Mouse (Mus musculus) embryo, embryonic 10.5 days (tissue): ENCODE data around the gene Cstad.

Source experiments
- DNase-seq: peaks from one replicate; pipeline ENCODE4 v3.0.0-alpha.2; 2015; ENCODE audit warnings: low spot score

Gene Cstad

DNA sequence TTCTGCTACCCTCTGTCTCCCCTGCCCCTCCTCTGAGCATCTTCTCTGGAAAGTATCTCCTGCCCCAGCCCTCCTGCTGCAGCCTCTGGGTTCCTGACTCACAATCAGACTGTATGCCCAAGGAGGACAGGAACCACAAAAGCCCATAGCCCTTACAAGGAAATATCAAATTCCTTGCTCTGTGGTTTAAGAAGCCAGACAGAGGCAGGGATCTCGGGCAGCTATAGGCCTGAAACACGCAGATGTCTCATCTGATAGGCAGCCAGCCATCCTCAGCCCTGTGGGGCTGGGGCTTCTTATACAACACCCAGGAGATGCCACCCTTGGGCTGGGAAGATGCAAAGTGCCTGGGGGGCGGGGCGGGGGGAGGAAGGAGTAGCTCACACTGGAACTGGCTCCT, 956 bp downstream of the Cstad start:
- DNase-seq = no peak

DNA sequence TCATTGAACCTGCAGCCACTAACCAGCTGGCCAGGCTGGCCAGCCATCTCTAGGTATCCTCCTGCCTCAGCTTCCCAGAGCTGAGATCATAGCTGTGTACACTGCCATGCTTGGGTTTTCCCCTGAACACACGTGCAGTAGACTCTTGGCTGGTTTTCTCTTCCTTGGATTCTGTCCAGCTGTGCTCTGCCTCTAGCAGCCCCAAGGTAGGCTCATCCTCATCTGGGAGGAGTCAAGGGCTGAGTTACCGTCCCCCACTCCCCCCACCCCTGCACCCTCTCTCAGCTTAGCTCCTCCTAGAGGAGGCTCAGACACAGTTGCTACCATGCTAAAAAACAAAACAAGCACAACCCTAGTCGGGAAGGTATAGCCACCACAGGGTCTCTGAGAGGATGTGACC, 4.8 kb downstream of the Cstad start:
- DNase-seq = no peak

- peak; percentile 48 for DNase-seq
These were observed 5.5 kb downstream of the Cstad start for GRCm38 (mm10) chr2:30600291-30600690.

- peak; percentile 53 for DNase-seq
These were observed 6.4 kb downstream of the Cstad start for GRCm38 (mm10) chr2:30600965-30601841.

DNA sequence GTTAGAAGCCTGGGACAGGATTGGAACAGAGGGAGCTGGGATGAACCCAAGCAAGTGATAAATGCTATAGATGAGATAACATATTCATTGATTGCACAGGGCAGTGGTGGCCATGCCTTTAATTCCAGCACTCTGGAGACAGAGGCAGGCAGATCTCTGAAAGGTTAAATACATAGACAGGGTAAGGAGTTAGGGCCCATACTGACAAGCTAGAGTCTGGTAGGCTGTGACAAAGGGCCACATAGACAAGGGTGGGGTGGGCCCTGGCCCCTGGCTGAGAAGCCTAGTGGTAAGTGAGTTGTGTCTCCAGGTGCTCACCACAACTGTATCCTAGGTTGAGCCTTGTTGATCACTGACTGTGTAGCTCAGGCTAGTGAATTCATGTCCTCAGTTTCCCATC, 7.6 kb downstream of the Cstad start:
- no peak for DNase-seq

DNA sequence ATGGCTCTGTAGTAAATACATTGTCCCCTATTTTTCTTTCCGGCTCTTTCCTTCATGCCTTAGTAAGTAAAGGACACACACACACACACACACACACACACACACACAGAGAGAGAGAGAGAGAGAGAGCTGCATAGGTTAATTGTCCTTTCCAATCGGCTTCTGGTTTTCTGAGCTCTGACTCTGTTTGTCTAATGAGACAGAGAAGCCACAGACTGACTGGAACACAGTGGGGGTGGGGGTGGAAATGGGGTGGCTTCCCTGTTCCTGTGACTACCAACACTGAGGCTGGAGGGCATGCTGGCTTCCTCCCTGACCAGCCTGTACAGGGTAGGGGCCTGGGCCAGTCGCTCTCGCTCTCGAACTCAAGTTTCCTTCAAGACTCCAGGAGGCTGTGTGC, 8.9 kb downstream of the Cstad start:
- no peak for DNase-seq

DNA sequence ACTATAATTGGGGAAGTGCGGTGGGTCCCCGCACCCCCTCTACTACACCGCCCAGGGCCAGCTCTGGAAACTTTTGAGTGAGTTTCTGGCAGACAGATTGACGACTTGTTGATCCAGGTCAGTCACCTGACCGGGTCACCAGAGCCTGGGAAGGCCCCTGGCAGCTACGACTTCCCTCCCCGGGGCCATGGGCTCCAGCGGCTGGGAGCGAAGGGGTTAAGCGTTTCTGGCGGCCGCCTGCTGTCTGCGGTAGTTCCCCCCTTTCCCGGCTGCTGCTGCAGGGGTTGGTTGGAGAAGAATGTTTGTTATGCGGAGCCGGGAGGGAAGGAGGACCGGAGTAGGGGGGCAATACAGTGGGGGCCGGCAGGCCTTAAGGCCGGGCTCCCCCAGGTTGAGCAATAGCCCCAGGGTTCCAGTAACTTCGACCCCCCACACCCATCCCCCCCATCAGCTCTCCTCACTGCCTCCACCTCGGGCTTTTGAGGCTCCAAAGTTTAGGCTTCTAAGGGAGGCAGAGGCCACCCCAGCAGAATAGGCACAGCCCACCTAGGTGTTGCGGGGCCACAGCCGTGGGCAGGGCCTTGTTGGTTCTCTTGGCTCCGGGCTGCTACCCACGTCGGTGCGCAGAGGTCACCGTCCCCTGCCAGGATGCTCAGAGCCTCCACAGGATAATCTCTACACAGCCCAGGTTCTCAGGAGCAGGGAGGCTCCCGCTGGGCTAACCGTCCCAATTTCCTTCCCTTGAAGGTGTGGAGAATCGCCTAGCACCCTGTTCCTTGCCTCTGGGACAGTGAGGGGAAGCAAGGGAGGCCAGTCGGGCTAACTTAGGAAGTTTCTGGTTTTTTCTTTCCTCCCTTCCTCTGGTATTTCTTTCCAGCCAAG, 10.3 kb downstream of the Cstad start:
- peak; percentile 85 for DNase-seq

DNA sequence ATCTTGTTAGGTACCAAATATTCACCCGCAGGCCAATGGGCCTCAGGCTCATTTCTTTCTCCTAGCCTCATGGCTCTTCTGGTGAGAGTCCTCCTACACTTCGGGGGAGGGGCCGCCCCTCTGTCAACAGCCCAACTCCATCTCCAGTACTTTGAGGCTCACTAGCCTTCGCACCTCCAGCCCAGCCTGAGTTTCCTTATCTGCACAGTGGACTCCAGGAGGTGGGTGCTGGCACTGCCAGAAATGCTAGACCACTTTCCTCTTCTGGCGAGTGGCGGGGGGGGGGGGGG, 10.9 kb downstream of the Cstad start:
- peak; percentile 45 for DNase-seq

DNA sequence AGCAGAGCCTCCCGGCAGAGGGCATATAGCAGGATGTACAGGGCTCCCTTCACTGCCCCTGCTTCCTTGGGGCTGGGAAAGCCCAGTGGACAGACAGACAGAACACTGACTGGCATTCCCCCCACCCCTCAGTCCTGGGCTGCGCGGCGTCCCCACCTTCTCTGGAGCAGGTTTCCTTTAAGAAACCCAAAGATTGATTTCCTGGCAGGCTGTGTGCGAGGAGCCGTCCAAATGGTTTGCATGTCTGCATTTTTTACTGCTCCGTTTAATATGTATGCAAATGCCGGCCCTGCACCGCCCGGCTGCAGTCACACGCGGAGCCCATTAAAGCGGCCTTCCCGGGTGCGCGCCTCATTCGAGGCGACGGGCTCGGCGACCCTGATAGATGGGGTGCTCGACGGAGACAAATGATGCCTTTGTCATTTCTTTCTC, 11.8 kb downstream of the Cstad start:
- peak; percentile 55 for DNase-seq

GRCm38 (mm10) chr2:30607941-30608340, 13.1 kb downstream of the Cstad start:
- no peak for DNase-seq

DNA sequence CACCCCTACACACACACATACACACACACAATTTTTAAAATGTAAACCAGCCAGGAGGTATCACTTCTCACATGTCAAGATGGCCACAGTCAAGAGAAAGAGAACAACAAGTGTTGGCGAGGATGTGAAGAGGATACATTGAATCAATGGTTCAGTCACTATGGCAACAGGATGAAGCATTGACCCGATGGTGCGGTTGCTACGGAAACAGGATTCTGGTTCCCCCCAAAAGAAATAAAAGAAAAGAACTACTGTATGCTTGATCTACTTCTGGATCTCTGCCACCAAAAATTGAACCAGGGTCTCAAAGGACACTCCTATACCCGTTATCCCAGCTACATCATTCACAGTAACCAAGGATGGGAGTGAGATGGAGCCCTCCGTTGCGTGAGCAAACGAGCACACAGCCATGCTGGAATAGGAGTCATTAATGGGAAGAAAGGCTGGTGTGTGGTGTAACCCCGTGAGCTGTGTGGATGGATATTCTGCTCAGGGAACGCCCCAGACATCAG, 13.9 kb downstream of the Cstad start:
- DNase-seq = no peak

DNA sequence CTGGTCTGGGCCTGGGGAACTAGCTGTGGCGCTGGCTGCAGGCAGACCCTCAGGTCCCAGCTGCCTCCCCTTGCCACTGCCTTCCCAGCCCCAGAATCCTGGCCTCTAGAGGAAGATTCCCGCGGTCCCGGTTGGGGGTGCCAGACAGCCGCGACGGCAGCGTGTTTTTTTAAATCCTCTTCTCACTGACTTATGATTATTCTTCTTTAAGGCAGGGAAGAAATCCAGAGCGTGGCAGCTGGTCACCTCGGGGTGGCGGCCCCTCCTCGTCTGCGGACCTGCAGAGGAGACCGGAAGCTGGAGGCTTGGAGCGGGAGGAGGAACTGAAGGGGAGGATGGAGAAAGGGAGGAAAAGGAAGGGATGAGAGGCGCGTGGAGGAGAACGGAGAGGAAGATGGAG, 18.7 kb downstream of the Cstad start:
- DNase-seq = peak; percentile 83

GRCm38 (mm10) chr2:30614151-30614923, 19.5 kb downstream of the Cstad start:
- DNase-seq = peak; percentile 51

GRCm38 (mm10) chr2:30615869-30616268, 21.0 kb downstream of the Cstad start:
- no peak for DNase-seq

GRCm38 (mm10) chr2:30616464-30616863, 21.6 kb downstream of the Cstad start:
- no peak for DNase-seq

GRCm38 (mm10) chr2:30618487-30619248, 23.8 kb downstream of the Cstad start:
- no peak for DNase-seq

DNA sequence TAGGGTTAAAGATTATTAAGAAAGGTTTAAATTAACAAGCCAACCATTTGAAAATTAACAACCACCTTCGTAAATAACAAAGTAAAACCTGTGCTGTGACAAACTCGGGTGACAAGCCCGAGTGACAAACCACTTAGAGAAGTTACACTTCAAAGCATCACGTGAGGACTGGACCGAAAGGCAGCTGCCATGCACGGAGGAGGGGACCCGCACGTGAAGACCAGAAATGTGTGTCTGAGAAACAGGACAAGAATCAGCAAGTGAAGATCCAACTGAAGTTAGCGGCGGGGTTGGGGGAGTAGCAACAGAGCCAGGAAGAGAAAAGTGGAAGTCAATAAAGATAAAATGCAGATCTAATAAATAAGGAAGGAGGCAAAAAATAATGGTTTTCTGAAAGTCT, 29.0 kb downstream of the Cstad start:
- DNase-seq = no peak

- no peak for DNase-seq
These were observed 30.5 kb downstream of the Cstad start for GRCm38 (mm10) chr2:30625296-30625826.

- DNase-seq = no peak
These were observed 31.3 kb downstream of the Cstad start for GRCm38 (mm10) chr2:30626058-30626675.

GRCm38 (mm10) chr2:30627338-30627737, 32.5 kb downstream of the Cstad start:
- no peak for DNase-seq

- DNase-seq = no peak
These were observed 33.5 kb downstream of the Cstad start for GRCm38 (mm10) chr2:30628374-30628773.
